14 mouse cellular contexts compared by ENCODE assay signal in genomic region chr5:148414233-148414632, GRCm38 (mm10). TPM values are rescaled to one million over a fixed set of nuclear protein-coding genes. Genes with fewer than 3 reads are reported as not detected.
DNase-seq lines count a peak whose midpoint lies in the region.
"Had no signal": no experiment of that assay in that cellular context is flagged by ENCODE, and none has a peak within 500 bp of the region (broad histone marks: within the 10 kb centered on the region; RNA-seq: fewer than 3 reads in every experiment).

No protein-coding gene starts in this region.

- peak; percentile 32 to 53 for DNase-seq in cerebellum, postnatal 10 days
- no peak for DNase-seq in cerebellum, adult 8-10 months
- DNase-seq in NIH3T3 (ENCODE audit: low read depth): peak; percentile 28
- peak; percentile 47 for DNase-seq in fat pad, adult 2 months (ENCODE audit: extremely low read depth, low read depth, low spot score)
- DNase-seq in left cerebral cortex, postnatal 36 days (ENCODE audit: low spot score in 2 of 2): no peak
- no peak for DNase-seq in thymus, postnatal 14 days
- DNase-seq: adrenal gland, adult 8-10 months; adrenal gland, postnatal 14 days; adrenal gland, postnatal 36 days; B cell, adult 2 months; cerebellum, adult 11-12 months; cerebellum, adult 2 months; cerebellum, adult 9-11 months; cerebellum, postnatal 25 days had no signal

- intact Hi-C loops in left cerebral cortex, postnatal 36 days (cut with DNase I): no loop called here

RNA-seq across cellular contexts. Expression of gene Slc7a1, which starts 14.5 kb away (rescaled TPM):
- 10 to 100 TPM; 28.1 to 28.5 TPM for total RNA-seq in left cerebral cortex, postnatal 36 days (2021)

Comparison
In these comparisons a context has a peak if more than half of its experiments do, and no peak if none do; other contexts are left out.
1. DNase-seq: peak in cerebellum, postnatal 10 days (2 of 2), NIH3T3 (single experiment) and fat pad, adult 2 months (single experiment); none in cerebellum, adult 8-10 months (single experiment), left cerebral cortex, postnatal 36 days (0 of 2) and thymus, postnatal 14 days (single experiment).